Mouse (Mus musculus): ENCODE data around the gene Esyt3. TPM values are rescaled to one million over a fixed set of nuclear protein-coding genes. Genes with fewer than 3 reads are reported as not detected.

The Esyt3 gene
- total RNA-seq (2021) = 1 to 10 TPM; 1.8 TPM
- long read RNA-seq, partial matches to known transcripts = 0 of 1 reads
- long read RNA-seq, other reads (novel, unspliced or antisense) = 1 of 1 reads

GRCm38 (mm10) chr9:99357921-99358692, at the start of gene Esyt3:
TSS of gene Esyt3 (minus strand) at chr9:99358557.
- peak; percentile 31 to 49 for DNase-seq (ENCODE audit: low spot score in 2 of 2)

- DNase-seq (ENCODE audit: low spot score in 2 of 2) = peak; percentile 52 to 63
Measured at GRCm38 (mm10) chr9:99401288-99401974, 43.1 kb upstream of the Esyt3 start.

- no peak for DNase-seq (ENCODE audit: low spot score in 2 of 2)
Measured at GRCm38 (mm10) chr9:99400781-99401180, 42.4 kb upstream of the Esyt3 start.

GRCm38 (mm10) chr9:99397056-99397815, 38.9 kb upstream of the Esyt3 start:
- no peak for DNase-seq (ENCODE audit: low spot score in 2 of 2)

GRCm38 (mm10) chr9:99394366-99394765, 36.0 kb upstream of the Esyt3 start:
- no peak for DNase-seq (ENCODE audit: low spot score in 2 of 2)

GRCm38 (mm10) chr9:99393146-99393545, 34.8 kb upstream of the Esyt3 start:
- no peak for DNase-seq (ENCODE audit: low spot score in 2 of 2)

GRCm38 (mm10) chr9:99391557-99391956, 33.2 kb upstream of the Esyt3 start:
- no peak for DNase-seq (ENCODE audit: low spot score in 2 of 2)

- no peak for DNase-seq (ENCODE audit: low spot score in 2 of 2)
Measured at GRCm38 (mm10) chr9:99390716-99391115, 32.4 kb upstream of the Esyt3 start.

GRCm38 (mm10) chr9:99390201-99390600, 31.8 kb upstream of the Esyt3 start:
- DNase-seq (ENCODE audit: low spot score in 2 of 2) = no peak

GRCm38 (mm10) chr9:99389506-99389905, 31.1 kb upstream of the Esyt3 start:
- no peak for DNase-seq (ENCODE audit: low spot score in 2 of 2)

- DNase-seq (ENCODE audit: low spot score in 2 of 2) = peak in 1 of 2 experiments; percentile 50
Measured at GRCm38 (mm10) chr9:99388856-99389255, 30.5 kb upstream of the Esyt3 start.

GRCm38 (mm10) chr9:99388078-99388477, 29.7 kb upstream of the Esyt3 start:
- peak in 1 of 2 experiments; percentile 62 for DNase-seq (ENCODE audit: low spot score in 2 of 2)

- DNase-seq (ENCODE audit: low spot score in 2 of 2) = no peak
Measured at GRCm38 (mm10) chr9:99382556-99382955, 24.2 kb upstream of the Esyt3 start.

- no peak for DNase-seq (ENCODE audit: low spot score in 2 of 2)
Measured at GRCm38 (mm10) chr9:99379194-99379593, 20.8 kb upstream of the Esyt3 start.

- DNase-seq (ENCODE audit: low spot score in 2 of 2) = peak; percentile 79 to 82
Measured at GRCm38 (mm10) chr9:99376591-99377418, 18.4 kb upstream of the Esyt3 start.

GRCm38 (mm10) chr9:99368431-99368830, 10.1 kb upstream of the Esyt3 start:
- DNase-seq (ENCODE audit: low spot score in 2 of 2) = no peak

- no peak for DNase-seq (ENCODE audit: low spot score in 2 of 2)
Measured at GRCm38 (mm10) chr9:99365906-99366305, 7.5 kb upstream of the Esyt3 start.

GRCm38 (mm10) chr9:99363076-99363475, 4.7 kb upstream of the Esyt3 start:
- DNase-seq (ENCODE audit: low spot score in 2 of 2) = no peak

- DNase-seq (ENCODE audit: low spot score in 2 of 2) = no peak
Measured at GRCm38 (mm10) chr9:99361946-99362345, 3.6 kb upstream of the Esyt3 start.

GRCm38 (mm10) chr9:99359012-99359411, 655 bp upstream of the Esyt3 start:
- DNase-seq (ENCODE audit: low spot score in 2 of 2) = no peak

GRCm38 (mm10) chr9:99357561-99357920, 816 bp downstream of the Esyt3 start:
- no peak for DNase-seq (ENCODE audit: low spot score in 2 of 2)

Data from layer of hippocampus, postnatal 10 days (tissue).